Mouse (Mus musculus) hindbrain, postnatal 0 days (tissue): ENCODE measurements at regions not wholly inside any gene's neighbourhood (a gene's known extent, or its start where the extent isn't known, plus 50 kb on each side); places are given as distances from the start of the nearest gene placed in this dataset.

Experiments used
- ATAC-seq: fragments of 200-750 bp; cut with Nextera tagmentation; 2 replicates; pipeline ENCODE4 v1.8.0; 2017; ENCODE audit warnings: mild to moderate bottlenecking, moderate TSS enrichment, moderate library complexity
- DNase-seq: peaks from one replicate; pipeline ENCODE4 v3.0.0-alpha.2; 2015; ENCODE audit warnings: low spot score
- H3K27ac ChIP-seq: fragments of 300-500 bp; sonication (generic); 2 replicates; pipeline ENCODE4 v1.5.1; 2014; ENCODE audit warnings: mild to moderate bottlenecking
- H3K27me3 ChIP-seq: fragments of 300-500 bp; sonication (generic); 2 replicates; pipeline ENCODE4 v1.6.1; 2014; ENCODE audit warnings: low read length, mixed read lengths; ENCODE audit not compliant: insufficient read depth
- H3K36me3 ChIP-seq: fragments of 300-500 bp; sonication (generic); 2 replicates; pipeline ENCODE4 v1.6.1; 2014; ENCODE audit warnings: low read length, mixed read lengths; ENCODE audit not compliant: insufficient read depth
- H3K4me1 ChIP-seq: fragments of 300-500 bp; sonication (generic); 2 replicates; pipeline ENCODE4 v1.6.1; 2014; ENCODE audit warnings: antibody characterized with exemption, low read length, mixed read lengths; ENCODE audit not compliant: insufficient read depth
- H3K4me2 ChIP-seq: fragments of 300-500 bp; sonication (generic); 2 replicates; pipeline ENCODE4 v1.6.1; 2014; ENCODE audit warnings: low read depth, mild to moderate bottlenecking, low read length, moderate library complexity, mixed read lengths
- H3K4me3 ChIP-seq: fragments of 300-500 bp; sonication (generic); 2 replicates; pipeline ENCODE4 v1.5.1; 2014; ENCODE audit warnings: low read length
- H3K9ac ChIP-seq: fragments of 300-500 bp; sonication (generic); replicated peaks from 2 replicates; pipeline ENCODE4 v1.6.1; 2014; ENCODE audit warnings: mild to moderate bottlenecking, low read length, moderate library complexity, mixed read lengths
- H3K9me3 ChIP-seq: fragments of 300-500 bp; sonication (generic); 2 replicates; pipeline ENCODE4 v1.6.1; 2016; ENCODE audit warnings: low read length, mixed read lengths
- CTCF ChIP-seq: IDR thresholded peaks from 2 replicates; pipeline ENCODE4 v1.5.1; 2016; ENCODE audit warnings: antibody characterized with exemption, control low read depth, low read depth
- WGBS: fragments of 180-500 bp; shearing (Covaris S2); extraction: QIAGEN DNeasy Blood & Tissue Kit; methylation state at CpG from one replicate; pipeline ENCODE4 v1.1.7; 2014; 5-methylcytosine and 5-hydroxymethylcytosine counted together

GRCm38 (mm10) chr15:25486158-25486557 lies 72.6 kb upstream of the Basp1 start:
- peak; percentile 66 for TF ChIP-seq CTCF
- Histone ChIP-seq H3K27me3 (no peaks in the 10 kb centered on the region), H3K4me3 (no peak overlapping the region), H3K9me3 (no peaks in the 10 kb centered on the region), H3K4me1 (no peaks in the 10 kb centered on the region), H3K4me2 (no peak overlapping the region), H3K27ac (no peak overlapping the region), H3K36me3 (no peaks in the 10 kb centered on the region), H3K9ac (no peak overlapping the region)
- peak; percentile 72 for DNase-seq
- WGBS = 82% methylated on average over 7 of the region's 7 CpGs
- peak; percentile 68; the same call in 1 of the 2 replicates for ATAC-seq

- no peak overlapping the region for H3K9ac ChIP-seq
- WGBS = 75% methylated on average over 6 of the region's 6 CpGs
- H3K27ac ChIP-seq = no peak overlapping the region
- no peaks in the 10 kb centered on the region for H3K4me1 ChIP-seq
- no peak for TF ChIP-seq CTCF
- no peak overlapping the region for H3K4me2 ChIP-seq
- no peaks in the 10 kb centered on the region for H3K9me3 ChIP-seq
- H3K36me3 ChIP-seq = no peaks in the 10 kb centered on the region
- no peak for ATAC-seq
- no peaks in the 10 kb centered on the region for H3K27me3 ChIP-seq
- no peak overlapping the region for H3K4me3 ChIP-seq
- no peak for DNase-seq
Observed at GRCm38 (mm10) chr15:25489804-25490203, 76.2 kb upstream of the Basp1 start.

- Histone ChIP-seq H3K4me3 (no peak overlapping the region), H3K36me3 (no peaks in the 10 kb centered on the region), H3K9ac (no peak overlapping the region), H3K27ac (no peak overlapping the region), H3K9me3 (no peaks in the 10 kb centered on the region), H3K4me2 (no peak overlapping the region), H3K4me1 (no peaks in the 10 kb centered on the region), H3K27me3 (no peaks in the 10 kb centered on the region)
- DNase-seq (no peak), ATAC-seq (no peak)
- 69% methylated on average over 5 of the region's 5 CpGs for whole genome bisulfite sequencing
- no peak for TF ChIP-seq CTCF
Observed at GRCm38 (mm10) chr15:25492161-25492746, 78.7 kb upstream of the Basp1 start.

GRCm38 (mm10) chr15:25494687-25495299 lies 81.2 kb upstream of the Basp1 start:
- ATAC-seq (no peak), DNase-seq (no peak)
- H3K27me3 ChIP-seq = no peaks in the 10 kb centered on the region
- H3K9me3 ChIP-seq = no peaks in the 10 kb centered on the region
- H3K4me1 ChIP-seq = no peaks in the 10 kb centered on the region
- no peak overlapping the region for H3K4me3 ChIP-seq
- TF ChIP-seq CTCF = no peak
- no peak overlapping the region for H3K9ac ChIP-seq
- H3K4me2 ChIP-seq = no peak overlapping the region
- 75% methylated on average over 8 of the region's 8 CpGs for WGBS
- H3K36me3 ChIP-seq = no peaks in the 10 kb centered on the region
- no peak overlapping the region for H3K27ac ChIP-seq

GRCm38 (mm10) chr15:25495926-25496644 lies 82.5 kb upstream of the Basp1 start:
- no peak overlapping the region for H3K9ac ChIP-seq
- no peak for DNase-seq
- no peaks in the 10 kb centered on the region for H3K27me3 ChIP-seq
- no peak overlapping the region for H3K4me3 ChIP-seq
- no peaks in the 10 kb centered on the region for H3K4me1 ChIP-seq
- H3K36me3 ChIP-seq = no peaks in the 10 kb centered on the region
- no peak overlapping the region for H3K27ac ChIP-seq
- H3K9me3 ChIP-seq = no peaks in the 10 kb centered on the region
- no peak overlapping the region for H3K4me2 ChIP-seq
- 72% methylated on average over 7 of the region's 7 CpGs for WGBS
- no peak for TF ChIP-seq CTCF
- ATAC-seq = no peak

GRCm38 (mm10) chr15:25497743-25498142 lies 84.2 kb upstream of the Basp1 start:
- Histone ChIP-seq H3K9me3 (no peaks in the 10 kb centered on the region), H3K9ac (no peak overlapping the region), H3K27me3 (no peaks in the 10 kb centered on the region), H3K27ac (no peak overlapping the region), H3K4me1 (no peaks in the 10 kb centered on the region), H3K4me3 (no peak overlapping the region), H3K36me3 (no peaks in the 10 kb centered on the region), H3K4me2 (no peak overlapping the region)
- ATAC-seq (no peak), DNase-seq (no peak)
- no peak for TF ChIP-seq CTCF
- 70% methylated on average over 1 of the region's 1 CpGs for WGBS

GRCm38 (mm10) chr15:25498422-25498821 lies 84.9 kb upstream of the Basp1 start:
- Histone ChIP-seq H3K36me3 (no peaks in the 10 kb centered on the region), H3K9me3 (no peaks in the 10 kb centered on the region), H3K4me3 (no peak overlapping the region), H3K27me3 (no peaks in the 10 kb centered on the region), H3K9ac (no peak overlapping the region), H3K27ac (no peak overlapping the region), H3K4me2 (no peak overlapping the region), H3K4me1 (no peaks in the 10 kb centered on the region)
- 15% methylated on average over 2 of the region's 2 CpGs for WGBS
- TF ChIP-seq CTCF = no peak
- peak; percentile 49; the same call in 1 of the 2 replicates for ATAC-seq
- DNase-seq = no peak
